Mouse (Mus musculus) adrenal gland, postnatal 0 days (tissue): Measurements from ENCODE around the gene Gm13212. TPM values are rescaled to one million over a fixed set of nuclear protein-coding genes. Genes with fewer than 3 reads are reported as not detected.

Source experiments
- polyA plus RNA-seq: library from polyadenylated mRNA; unstranded; fragments of >200 nt; fragmentation: Nextera tagmentation; extraction: Ambion mirVana; gene quantifications from 2 replicates; pipeline ENCODE4 v1.2.1, GENCODE M21; 2015

The Gm13212 gene
- polyA plus RNA-seq = 4.1 and 4.7 TPM in 2 replicates

GRCm38 (mm10) chr4:145585078-145585477 is at the start of gene Gm13212:
Gene Gm13212, plus strand, starts transcription at chr4:145585166.

GRCm38 (mm10) chr4:145670385-145670784 is 85.4 kb downstream of the Gm13212 start, which contains the start of gene Zfp980:
Gene Zfp980, plus strand, starts transcription at chr4:145670685.

Other genes with a start within 250 kb of the Gm13212 start
- 0.06 TPM in 1 of 2 replicates, not detected in the other for gene Zfp990, start 74.4 kb upstream of the Gm13212 start, polyA plus RNA-seq
- gene Zfp980, start 85.5 kb downstream of the Gm13212 start, polyA plus RNA-seq = 0.11 TPM in 1 of 2 replicates, not detected in the other